Mouse (Mus musculus) adipocyte (in vitro differentiated cells): ENCODE measurements around the gene Ncstn.

ENCODE experiments used
- DNase-seq: peaks from one replicate; pipeline ENCODE4 v3.0.0-alpha.2; 2016; ENCODE audit warnings: low spot score

The Ncstn gene

DNA sequence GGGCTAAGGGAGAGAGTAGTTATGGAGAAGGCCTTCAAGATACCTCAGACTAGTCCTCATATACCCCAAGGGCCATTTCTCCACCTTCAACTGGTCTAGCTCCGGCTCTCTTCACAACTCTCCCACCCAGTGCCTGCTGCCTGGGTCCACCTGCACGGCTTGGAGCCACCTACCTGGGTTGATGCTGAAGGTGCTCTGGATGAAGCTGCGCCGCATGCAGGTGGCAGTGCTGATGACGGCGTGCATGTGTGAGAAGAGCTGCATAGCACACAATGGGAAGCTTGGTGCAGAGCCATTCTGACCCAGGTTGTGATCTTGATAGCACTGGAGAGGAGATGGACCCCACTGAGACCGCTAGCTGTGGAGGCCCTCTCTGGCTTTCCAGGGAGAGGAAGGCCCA is 10.0 kb downstream of the Ncstn start:
- no peak for DNase-seq

DNA sequence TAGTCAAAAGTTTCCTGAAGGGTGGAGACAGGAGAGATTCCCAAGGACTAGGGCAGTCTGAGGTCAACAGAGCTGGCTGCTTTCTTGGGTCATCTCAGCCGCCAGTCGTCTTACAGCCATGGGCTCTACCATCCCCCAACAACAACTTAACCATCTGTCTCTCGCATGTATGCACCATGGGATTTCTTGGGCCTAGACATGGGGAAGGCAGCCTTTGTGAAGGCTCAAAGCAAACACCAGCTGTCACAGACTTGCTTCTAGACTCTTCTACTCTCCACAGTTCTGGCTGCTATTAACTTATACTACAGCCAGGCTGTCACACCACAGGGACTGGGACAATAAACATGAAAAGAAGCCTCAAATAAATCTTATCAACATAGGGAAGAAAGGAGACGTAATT is 11.0 kb downstream of the Ncstn start:
- DNase-seq: no peak

DNA sequence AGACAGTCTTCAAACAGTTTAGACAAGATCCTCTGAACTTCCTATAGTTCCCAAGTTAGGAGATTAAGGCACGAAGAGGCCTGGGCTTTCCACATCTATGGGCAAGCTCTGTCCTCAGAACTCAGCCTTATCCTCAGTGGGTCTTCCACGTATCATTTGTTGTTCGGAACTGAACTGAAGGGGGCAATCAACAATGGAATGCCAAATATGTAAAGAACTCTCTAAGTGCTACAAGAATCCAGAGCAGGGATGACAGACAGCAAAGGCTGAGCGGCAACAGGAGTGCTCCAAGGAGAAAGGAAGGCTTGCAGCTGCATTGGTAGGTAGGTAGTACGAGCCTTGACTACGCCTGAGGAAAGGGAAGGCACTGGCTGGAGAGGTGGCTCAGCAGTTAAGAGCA is 12.4 kb downstream of the Ncstn start:
- DNase-seq: no peak

DNA sequence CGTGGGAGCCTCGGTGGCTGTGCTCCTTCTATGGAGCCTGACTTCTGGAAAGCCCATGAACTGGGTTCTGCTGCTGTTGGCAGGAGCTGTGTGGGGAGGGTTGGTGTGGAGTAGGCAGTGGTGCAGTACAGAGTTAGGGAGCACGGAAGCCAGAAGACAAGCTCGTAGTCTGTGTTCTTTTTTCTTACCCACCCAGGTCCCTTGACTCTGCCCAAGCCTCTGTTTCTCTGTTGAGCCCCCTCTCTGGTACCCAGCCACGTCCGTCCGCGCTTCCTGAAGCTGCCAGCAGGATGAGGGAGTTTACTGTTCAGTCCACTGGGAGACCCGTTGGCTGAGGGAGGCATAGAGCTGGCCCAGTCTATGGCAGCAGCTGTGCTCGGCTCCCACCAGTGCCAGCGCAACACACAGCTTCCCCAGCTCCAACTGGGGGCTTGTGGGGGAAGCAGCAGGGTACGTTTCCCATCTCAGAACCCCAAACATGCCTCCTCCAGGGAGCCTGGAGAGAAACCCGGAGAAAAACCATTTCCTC is 17.9 kb downstream of the Ncstn start:
- no peak for DNase-seq

DNA sequence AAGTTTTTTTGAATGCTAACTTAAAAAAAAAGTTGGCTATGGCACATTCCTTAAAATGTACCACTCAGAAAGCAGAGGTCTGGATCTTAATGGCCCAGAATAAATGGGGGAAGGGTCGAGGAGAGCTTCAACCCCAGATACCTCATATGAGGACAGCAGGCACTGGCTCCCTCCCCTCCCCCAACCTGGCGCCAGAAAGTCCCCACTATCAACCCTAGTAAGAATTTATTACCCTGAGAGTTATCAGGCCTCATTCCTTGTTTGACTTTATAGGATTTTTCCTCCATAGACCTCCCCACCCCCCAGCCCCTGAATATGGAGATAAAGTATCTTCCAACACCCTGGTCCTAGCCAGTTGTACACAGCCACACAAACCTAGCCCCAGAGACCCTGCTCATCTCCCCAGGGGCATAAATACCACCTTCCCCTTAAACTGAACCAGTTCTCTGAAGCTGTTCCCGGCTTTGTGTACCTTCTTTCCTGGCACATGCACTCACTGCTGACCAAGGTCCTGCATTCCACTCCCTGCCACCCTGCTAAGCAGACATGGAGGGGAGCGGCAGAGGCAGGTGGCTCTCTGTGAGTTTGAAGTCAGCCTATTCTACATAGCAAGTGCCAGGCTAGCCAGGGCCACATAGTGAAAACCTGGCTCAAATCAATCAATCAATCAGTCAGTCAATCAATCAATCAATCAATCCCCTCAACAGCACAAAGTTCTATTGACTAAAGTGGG is 19.1 kb downstream of the Ncstn start:
- DNase-seq: no peak

DNA sequence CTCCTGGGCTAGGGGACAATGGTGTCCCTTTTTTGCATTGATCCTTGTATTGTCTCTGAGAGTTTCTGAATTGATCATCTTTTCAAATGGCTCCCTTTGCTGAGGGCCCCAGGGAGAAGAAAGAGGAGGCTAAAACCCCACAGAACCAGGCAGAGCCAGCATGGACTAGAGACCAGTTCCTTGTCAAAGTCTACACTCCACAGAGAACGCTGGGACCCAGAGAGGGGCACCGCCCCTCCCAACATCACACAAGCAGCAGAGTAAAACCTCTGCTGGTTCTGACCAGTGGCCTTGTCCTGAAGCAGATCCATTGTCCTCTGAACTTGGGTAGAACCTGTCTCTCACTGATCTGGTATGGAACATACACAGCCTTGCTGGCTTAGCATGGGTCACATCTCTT is 20.5 kb downstream of the Ncstn start:
- no peak for DNase-seq

DNA sequence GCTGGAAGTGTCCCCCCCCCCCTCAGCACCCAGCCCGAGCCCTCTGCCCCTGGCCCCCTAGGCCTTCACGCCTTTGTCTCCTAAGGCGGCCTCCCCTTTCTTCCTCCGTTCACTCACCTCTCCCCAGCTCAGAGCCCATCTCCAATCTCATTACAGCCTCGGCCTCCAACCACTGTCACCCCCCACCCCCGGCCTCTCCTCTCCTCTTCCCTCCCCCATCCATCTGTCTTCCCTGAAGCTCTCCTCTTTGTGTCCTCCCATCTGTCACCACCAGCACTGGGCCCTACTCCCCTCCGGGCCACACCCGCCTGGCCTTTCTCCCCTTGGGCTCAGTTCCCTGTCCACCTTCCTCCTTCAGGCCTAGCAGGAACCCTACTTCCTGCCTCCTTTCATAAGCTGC is 21.4 kb downstream of the Ncstn start:
- DNase-seq: no peak

DNA sequence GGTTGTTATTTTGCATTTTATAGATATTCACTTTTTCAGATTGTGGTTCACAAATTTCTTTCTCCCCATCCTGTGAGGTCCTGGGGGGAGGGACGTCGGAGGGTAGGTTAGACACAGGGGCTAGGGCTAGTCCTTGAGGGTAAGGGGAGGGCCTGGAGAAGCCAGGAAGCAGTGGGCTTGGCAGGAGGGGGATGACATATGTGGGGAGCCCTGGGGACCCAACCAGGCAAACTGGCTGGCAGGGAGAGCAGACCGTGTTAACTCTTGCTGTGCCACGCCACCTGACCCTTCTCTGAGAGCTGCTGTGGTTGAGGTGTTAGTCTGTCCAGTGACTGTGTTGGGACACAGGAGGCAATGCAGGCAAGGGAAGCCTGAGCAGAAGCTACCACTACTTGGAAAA is 21.9 kb downstream of the Ncstn start:
- no peak for DNase-seq

DNA sequence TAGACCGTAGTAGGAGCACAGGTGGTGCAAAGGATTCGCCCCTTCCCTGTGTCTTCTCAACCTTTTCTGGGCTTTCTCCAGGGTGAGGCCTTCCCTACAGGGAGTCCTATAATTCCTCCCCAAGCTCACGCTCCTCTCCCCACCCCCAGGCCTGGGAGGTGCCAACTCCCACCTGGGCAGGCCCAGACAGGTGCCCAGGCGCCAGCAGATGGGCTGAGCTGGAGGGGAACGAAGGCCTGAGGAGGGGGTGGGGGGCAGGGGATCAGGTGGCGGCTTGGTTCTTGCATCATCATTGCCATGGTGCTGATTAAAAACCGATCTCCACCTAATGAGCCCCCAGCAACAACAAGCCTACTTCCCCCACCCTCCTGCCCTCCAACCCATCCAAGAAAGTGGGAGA is 23.7 kb downstream of the Ncstn start:
- DNase-seq: no peak

DNA sequence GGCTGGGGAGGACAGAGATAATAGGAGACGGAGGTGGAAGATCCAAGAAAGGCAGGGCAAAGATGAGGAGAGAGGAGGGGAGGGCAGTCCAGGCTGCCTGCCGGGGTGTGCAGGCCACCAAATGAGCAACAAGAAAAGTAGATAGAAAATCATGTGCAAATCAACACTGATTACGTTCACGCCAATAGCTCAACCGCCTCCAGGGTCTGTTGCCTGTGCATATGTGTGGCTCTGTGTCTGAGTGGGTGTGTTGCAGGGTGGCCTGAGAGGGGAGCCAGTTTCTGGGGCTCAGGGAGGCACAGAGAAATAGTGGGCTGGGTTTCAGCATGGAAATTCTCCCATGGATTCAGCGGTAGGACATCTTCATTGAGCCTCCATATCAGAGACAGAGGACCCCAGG is 24.3 kb downstream of the Ncstn start:
- DNase-seq: no peak

DNA sequence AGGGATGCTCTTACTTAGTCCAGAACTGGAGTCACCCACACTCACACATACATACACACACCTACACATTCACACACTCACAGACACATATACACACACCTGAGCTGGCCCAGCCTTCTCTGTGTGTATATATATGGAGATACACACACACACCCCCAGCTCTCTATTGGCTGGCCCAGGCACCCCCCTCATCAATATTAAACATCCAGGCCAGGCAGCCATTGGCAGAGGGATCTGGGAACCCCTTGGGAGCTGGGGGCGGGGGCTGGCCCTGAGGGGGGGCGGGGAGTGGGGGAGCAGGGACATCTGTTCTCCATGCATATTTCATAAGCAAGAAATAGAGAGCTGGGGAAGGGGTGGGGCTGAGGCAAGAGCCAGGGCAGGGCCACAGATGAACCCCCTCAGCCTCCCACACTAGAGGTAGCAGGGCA is 25.1 kb downstream of the Ncstn start, which contains the start of gene Nhlh1:
Gene Nhlh1, minus strand, starts transcription at position 83 of the 431 bp plus-strand sequence.
- no peak for DNase-seq

DNA sequence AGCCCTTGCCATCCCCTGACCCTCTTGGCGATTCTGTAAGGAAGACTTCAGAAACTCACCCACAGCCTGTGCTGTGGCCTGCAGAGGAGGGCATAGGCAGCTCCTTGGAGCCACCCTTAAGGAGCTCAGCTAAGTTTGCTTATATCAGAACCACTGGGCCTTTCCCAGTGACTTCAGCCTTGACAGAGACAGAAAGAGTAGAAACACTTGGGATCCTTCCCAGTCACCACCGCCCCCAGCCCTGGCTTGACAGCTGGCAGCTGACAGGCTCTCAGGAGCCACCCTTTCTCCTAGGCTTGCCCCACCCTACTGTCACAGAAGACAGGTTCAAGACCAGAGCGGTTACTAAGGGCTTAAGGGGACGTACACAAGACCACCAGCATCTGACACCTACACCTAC is 26.3 kb downstream of the Ncstn start:
- no peak for DNase-seq

DNA sequence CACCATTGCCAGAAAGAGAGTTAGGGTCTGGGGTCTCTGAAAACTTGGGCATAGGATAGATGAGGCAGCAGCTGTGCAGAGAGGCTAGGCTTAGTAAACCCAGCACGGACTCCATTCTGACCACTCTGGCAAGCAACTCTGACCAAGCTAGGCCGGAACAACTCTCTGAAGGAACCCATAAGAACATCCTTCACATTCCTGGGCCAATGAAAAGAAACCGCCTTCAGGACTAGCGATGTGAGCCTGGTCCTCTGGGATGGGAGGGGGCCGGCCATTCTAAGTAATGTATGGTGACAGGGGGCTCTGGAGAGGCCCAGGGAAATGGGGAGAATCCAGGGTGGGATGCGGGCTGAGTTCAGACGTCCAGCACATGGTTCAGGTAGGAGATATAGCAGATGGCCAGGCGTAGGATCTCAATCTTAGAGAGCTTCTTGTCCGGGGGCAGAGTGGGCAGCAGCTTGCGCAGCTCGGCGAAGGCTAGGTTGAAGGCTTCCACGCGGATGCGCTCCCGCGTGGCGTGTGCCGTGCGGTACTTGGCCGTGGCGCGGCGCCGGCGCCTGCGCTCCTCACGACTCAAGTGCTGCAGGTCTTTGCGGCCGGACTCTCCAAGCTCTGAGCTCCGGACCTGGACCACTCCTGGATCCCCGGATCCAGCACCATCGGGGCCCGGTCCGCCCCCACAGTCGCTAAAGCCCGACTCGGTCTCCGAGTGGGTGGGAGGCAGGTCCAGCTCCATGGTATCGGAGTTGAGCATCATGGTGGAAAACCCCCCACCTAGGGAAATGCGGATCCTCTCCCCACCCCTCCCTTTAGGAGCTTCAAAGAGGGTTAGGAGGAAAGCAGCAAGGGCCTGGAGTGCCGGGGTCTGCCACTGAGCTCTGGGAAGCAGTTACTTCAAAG is 28.8 kb downstream of the Ncstn start:
- DNase-seq: no peak

DNA sequence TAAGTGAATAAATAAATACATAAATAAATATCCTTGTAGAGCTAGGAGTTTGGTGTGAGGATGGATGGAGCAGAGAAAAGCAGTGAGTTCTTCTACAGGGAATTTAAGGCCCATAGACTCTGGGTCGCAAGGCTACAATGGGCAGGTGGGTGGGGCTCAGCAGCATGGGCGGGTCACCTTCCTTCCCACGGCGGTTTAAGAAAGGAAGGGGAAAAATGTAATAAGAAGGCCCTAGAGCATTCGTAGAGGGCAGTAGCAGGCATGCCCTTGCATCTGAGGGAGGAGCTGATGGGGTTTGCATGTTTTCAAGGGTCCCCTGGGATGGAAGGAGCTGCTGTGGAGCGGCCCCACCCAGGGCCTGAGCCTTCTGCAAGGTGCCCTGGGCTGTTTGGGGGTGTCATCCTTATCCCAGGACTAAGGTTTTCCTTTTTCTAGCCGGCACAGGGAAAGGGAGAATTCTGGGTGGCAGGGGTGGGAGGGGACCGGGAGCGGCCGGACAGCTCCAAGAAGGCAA is 29.8 kb downstream of the Ncstn start:
- no peak for DNase-seq

DNA sequence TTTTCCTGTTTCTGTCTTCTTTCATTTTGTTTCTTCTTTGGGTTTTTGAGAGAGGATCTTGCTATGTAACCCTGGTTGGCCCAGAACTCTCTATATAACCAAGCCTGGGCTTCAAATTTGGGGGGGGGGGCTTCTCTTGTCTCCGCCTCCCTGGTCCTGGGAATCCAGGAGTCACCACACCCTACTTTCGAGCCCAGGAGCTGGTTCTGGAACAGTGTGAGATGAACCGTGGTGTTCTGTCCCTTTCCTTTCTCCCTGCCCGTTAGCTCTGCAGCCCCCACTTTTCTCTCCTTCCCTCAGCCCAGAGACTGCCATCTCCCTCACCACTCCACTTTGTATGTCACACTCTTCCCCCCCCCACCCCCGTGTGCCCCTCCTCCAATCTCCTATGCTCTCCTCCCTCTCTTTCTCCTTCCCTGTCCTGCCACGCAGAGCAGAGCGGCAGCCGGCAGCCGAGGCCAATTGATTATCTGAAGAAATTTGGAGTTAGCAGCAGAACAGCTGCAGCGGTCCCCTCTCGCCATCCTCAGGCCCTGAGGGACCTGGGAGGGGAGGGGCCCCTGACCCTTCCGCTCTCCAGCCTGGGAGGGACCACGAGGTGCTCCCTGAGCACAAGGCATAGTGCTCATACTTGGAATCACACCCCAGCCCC is 33.3 kb downstream of the Ncstn start:
- DNase-seq: no peak

DNA sequence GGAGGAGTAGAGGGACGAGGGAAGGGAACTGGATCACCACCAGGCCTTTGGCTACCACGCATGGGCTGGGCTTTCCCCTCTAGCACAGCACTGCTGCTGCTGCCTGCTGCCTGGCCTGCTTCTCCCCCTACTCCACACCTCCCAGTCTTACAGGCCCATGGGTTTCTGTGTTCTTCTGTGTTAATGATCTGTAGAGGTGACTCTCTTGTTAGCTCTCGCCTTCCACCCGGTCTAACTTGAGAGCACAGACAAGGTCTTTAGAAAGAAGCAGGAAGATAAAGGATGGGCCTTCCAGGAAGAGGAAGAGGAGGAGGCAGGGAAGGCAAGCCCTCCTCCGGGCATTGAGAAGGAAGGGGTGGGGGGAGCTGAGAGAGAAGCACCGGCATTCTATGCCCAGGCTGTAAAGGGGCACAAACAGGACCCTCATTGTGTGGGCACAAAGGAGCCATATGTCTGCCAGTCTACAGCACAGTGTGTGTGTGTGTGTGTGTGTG is 34.3 kb downstream of the Ncstn start:
- DNase-seq: no peak

DNA sequence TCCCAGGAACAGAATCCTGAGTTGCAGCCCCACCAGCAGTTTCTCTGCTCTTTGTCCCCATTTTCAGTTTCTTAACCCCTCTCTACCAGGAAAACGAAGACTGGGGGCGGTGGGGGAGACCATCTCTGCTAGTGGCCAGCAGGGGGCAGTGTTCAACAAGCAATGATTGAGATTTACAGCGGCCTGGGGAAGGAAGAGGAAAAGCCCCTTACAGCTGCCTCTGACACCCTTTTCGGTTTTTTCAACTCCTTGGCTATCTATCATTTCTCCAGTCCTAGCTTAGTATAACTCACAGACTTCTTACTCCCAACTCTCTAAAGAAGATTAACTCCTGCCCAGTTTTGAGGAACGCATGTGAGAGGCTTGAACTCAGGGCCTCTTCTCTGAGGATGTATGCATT is 35.7 kb downstream of the Ncstn start:
- peak; percentile 84 for DNase-seq

DNA sequence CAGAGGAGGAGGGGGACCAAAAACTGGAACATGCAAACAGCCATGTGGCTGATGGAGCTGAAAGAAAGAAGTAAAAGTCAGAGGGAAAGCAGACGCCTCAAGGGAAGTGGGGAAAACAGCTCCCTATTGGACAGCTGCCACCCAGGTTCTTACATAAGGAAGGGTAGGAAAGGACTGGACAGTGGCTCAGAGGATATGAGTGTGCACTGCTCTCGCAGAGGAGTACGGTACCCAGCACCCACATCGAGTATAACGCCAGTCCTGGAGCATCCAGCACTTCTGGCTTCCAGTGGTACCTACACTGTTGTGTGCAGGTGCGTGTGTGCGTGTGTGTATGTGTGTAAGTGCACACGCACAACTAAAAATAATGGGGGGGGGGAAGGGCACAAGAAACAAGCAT is 36.2 kb downstream of the Ncstn start:
- no peak for DNase-seq

DNA sequence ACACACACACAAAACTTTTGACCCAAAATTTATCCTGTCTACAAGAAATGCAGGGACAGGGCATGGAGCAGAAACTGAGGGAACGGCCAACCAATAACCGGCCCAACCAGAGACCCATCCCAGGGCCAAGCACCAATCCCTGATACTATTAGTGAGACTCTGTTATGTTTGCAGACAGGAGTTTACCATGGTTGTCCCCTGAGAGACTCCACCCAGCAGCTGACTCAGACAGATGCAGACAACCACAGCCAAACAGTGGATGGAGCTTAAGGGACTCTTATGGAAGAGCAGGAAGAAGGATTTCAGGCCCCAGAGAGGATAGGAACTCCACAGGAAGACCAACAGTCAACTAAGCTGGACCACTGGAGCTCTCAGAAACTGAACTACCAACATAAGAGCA is 52.7 kb downstream of the Ncstn start:
- no peak for DNase-seq

DNA sequence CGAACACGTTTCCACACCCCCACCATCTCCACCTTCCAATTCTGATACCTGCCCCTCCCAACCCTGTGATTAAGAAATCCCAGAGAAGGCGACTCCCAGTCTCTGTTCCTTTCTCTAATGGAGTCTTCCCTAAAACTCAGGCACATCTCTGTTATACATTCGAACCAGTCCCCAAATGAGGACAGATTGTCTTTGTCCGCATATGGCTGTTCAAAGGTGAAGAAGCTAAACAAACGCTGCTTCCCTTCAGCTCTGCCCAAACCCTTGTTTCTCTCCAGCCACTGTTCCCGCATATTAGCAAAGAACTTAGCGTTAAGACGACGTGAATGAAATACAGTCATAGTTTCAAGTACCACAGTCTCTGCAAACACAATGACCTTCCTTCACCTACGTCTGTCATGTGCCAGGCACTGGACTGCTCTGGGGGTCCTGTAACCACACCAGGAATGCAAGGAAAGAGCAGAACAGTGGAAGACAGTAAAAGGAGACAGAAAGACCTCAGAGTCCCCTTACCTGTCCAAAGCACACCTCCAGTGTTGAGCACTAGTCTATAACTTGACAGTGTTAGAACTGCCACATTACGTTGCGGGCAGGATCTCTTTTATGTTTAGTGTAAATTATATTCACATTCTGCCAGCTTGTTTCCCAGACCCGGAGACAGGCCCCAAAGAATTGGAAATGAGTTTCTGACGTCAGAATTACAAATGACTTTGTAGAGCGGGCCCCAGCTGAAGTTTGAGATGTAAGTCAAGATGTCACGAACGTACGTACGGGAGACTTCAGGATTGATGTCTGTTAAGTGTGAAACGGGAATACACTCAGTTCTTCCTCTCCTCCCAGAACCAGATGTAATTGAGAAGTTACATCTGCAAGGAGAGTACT is 54.0 kb downstream of the Ncstn start, which contains the start of gene Vangl2:
Gene Vangl2, minus strand, starts transcription at position 51 of the 882 bp plus-strand sequence.
- DNase-seq: no peak

DNA sequence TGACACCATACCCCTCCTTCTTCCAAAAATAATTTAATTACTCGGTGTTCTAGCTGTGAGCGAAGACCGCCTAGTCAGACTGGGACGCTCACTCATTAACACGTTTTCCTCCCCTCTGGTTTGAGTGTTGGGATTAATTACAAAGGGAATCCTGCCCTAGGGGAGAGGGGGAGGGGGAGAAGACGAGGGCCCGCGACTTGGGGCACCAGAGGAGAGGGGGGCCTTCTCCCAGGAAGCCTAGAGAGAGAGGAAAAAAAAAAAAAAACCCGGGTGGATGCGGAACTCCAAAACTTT is 54.8 kb downstream of the Ncstn start:
- DNase-seq: no peak
